Mouse (Mus musculus): ENCODE data around the gene Glyctk.

Glyctk gene

GRCm38 (mm10) chr9:106158037-106158491 lies at the start of gene Glyctk:
Gene Glyctk (minus strand): TSS chr9:106158138.
- in situ Hi-C loops (cut with MboI, MseI): no loop called here

- in situ Hi-C loops (cut with MboI, MseI): no loop called here
Observed at GRCm38 (mm10) chr9:106206515-106206914, 48.6 kb upstream of the Glyctk start.

DNA sequence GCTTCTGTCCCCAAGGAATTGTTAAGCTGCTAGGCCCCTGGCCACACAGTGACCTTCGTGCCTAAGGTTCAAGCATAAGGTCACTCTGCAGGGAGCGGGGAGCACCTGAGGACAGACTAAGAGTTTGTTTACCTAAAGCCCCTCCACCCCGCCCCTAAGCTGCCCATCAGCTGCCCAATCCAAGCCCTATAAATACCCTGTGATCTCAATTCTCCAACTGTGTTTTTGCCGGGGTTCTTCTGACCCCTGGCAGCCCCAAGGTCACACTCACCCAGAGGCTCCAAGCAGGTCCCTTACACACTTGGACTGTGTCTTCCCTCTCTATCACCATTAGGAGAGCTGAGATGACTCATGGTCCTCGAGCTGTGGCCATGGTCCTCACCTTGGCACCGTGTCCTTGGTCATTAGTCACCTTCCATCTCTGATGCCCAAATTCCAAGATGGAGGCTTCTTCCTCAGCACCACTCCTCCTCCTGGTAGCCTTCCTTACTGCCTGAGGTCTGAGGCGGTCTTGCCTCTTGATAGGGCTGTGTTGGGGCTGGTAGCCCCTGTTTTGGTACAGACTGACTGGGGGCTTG lies 47.9 kb upstream of the Glyctk start:
- in situ Hi-C loops (cut with MboI, MseI): no loop called here

DNA sequence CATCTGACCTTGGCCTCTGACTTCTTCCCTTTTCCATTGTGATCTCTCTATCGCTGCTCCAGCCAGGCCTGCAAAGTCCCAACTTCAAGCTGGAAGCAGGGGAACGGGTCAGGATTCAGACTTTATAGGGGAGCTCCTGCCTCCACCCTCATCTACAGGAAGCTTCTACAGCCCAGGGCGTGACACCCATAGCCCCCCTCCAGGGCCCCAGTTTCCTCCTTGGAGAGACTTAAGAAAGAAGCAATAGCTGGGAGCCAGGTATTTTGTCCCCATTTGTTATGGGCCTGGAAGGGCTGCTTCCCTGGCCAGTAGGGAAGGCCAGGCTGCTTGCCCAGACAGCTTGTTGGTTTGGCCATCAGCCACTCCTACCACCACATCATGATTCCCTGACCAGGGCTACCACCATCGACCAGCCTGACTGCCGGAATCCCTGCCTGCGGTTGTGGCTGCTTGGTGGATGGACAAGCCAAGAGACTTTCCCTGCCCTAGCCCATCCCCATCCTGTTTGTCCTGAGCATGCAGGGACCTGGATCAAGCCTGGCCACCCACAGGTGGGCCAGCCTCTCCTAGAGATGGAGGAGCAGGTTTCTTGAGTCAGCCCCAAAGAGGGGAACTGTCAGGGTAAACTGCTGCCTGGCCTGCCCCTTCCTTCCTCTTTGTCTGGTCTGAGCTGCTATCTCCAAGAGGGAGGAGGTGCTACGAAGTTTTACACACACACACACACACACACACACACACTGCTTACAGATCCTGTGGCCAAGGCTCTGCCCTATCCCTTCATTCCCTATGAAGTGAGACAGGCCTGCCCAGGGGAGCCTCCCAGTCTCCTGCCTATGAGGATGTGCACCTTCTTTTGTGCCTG lies 46.3 kb upstream of the Glyctk start:
- in situ Hi-C loops (cut with MboI, MseI): no loop called here

GRCm38 (mm10) chr9:106202819-106203636 lies 45.1 kb upstream of the Glyctk start, which contains the start of gene Twf2:
Gene Twf2 (plus strand): TSS chr9:106203108.
- in situ Hi-C loops (cut with MboI, MseI): no loop called here

- in situ Hi-C loops (cut with MboI, MseI): no loop called here
Observed at GRCm38 (mm10) chr9:106201895-106202294, 44.0 kb upstream of the Glyctk start.

GRCm38 (mm10) chr9:106199535-106200272 lies 41.8 kb upstream of the Glyctk start, which contains the start of gene Ppm1m:
Gene Ppm1m (minus strand): TSS chr9:106199746.
- in situ Hi-C loops (cut with MboI, MseI): loop anchor here (10.0 to 25.0 kb wide), 2 partner anchors 1105 to 1363 kb away; partner anchors contain the start of genes Hyal2, Rassf1 and Tusc2

DNA sequence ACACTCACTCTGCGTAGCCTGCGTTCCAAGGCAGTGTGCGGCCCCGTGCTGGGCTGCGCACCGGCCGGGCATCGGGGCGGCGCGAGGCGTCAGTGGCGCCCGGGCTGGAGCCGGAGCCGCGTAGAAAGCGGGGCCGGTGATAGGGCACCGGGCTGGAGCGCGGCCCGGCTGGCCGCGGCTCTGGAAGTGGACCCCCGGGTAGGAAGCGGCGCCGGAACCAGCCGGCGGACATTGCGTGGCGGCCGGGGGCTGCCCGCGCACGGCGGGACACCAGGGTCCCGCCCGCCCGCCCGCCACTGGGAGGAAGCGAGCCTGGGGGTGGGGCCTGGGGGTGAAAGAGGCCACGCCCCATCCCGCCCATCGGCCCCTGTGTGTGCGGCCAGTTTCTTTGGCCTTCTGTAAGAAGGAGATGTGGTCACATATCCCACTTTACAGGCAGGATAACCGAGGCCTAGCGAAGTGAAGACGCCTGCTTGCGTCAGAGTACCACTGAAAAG lies 41.1 kb upstream of the Glyctk start:
- in situ Hi-C loops (cut with MboI, MseI): loop anchor here (10.0 to 25.0 kb wide), 2 partner anchors 1106 to 1363 kb away; partner anchors contain the start of genes Hyal2, Rassf1 and Tusc2

DNA sequence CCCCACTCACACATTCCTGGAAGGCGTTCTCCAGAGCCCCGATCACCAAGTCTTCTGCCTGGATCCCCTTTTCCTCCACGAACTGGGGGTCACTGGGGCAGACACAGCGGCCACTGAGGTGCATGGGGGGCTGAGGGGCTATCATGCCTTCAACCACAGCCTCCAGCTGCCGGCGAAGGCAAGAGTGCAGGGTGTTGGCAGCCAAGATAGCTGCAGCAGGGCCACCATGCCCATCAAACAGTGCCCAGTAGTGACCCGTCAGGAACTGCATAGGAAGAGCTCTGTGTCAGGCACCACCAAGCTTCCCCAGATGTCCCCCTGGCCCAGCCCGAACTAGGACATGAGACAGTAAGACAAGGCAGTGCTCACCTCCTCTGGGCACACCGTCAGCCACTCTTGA lies 39.8 kb upstream of the Glyctk start:
- in situ Hi-C loops (cut with MboI, MseI): loop anchor here (10.0 to 25.0 kb wide), 2 partner anchors 1107 to 1365 kb away; partner anchors contain the start of genes Hyal2, Rassf1 and Tusc2

- in situ Hi-C loops (cut with MboI, MseI): loop anchor here (10.0 to 25.0 kb wide), 2 partner anchors 1108 to 1365 kb away; partner anchors contain the start of genes Hyal2, Rassf1 and Tusc2
Observed at GRCm38 (mm10) chr9:106197081-106197713, 39.3 kb upstream of the Glyctk start.

DNA sequence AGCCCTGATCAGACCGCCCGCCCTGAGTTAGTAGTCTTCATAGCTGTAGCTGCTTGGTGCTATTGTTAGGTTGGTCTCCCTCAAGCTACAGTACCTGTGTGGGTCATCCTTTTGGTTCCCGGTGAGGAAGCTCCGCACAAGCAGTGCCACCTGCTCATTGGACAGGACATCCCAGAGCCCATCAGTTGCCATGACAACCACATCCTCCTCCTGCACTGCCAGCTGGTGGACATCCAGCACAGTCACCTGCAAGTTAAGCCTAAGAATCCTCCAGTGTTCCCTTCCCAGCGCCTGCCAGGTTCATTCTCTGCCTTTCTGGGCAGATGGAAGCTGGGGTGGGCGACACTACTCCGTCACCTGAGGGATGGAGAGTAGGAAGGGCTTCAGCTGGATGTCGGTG lies 37.8 kb upstream of the Glyctk start:
- in situ Hi-C loops (cut with MboI, MseI): loop anchor here (10.0 to 25.0 kb wide), 2 partner anchors 1109 to 1367 kb away; partner anchors contain the start of genes Hyal2, Rassf1 and Tusc2

DNA sequence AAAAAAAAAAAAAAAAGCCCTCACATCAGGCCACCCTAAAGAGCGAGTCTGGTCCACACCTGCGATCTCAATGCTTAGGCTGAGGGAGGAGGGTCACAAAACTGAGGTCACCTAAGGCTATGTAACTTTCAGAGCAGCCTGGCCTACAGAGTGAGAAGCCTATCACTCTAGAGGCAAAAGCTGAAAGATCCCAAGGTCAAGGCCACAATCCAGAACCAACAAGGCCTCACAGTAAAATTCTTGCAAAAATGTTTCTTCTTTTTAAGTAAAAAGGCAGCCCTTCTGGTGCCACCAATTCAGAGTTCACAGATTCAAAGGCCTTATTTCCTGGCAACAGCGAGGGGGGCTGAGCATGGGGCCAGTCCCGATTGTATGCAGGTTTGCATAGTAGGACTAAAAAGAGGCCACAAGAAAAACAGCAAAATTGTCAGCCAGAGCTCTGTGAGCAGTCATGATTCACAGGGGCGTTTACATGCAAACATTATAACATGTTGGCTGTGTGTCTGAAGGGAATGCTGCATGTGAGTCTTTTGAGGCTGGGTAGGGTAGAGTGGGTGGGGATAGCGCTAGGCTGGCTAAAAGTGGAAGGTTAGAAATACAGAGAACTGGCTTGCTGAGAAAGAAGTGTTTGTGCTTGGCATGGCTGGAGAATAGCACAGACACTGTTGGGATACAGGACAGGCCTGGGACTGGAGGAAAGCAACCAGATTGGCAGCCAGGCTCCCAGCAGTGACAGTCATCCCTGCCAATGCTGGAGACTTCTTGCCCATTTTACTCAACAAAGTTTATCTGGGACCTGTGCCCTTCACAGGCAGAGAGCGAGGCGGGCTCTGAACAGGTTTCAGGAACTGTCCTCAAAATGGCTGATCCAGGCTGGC lies 36.2 kb upstream of the Glyctk start:
- in situ Hi-C loops (cut with MboI, MseI): loop anchor here (10.0 to 25.0 kb wide), 2 partner anchors 1111 to 1368 kb away; partner anchors contain the start of genes Hyal2, Rassf1 and Tusc2

- in situ Hi-C loops (cut with MboI, MseI): loop anchor here (10.0 to 25.0 kb wide), 2 partner anchors 1112 to 1369 kb away; partner anchors contain the start of genes Hyal2, Rassf1 and Tusc2
Observed at GRCm38 (mm10) chr9:106192998-106193397, 35.1 kb upstream of the Glyctk start.

DNA sequence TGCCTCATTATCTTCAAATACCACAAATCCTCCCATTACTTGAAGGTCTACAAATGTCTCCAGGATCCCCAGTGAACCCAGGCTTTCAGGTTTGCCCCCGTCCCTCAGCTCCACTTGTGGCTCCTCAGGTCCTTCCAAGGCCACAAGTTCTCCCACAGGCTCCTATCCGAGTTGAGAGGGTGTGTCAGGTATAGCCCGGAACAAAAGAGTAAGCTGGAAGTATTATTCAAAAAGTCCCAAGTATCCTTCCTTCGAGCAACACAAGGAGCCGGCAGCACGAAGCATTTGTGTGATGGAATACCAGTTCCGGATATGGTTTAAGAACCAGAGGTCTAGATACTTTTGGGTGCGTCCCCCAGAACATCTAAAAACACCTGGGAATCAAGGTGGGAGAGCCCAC lies 34.1 kb upstream of the Glyctk start:
- in situ Hi-C loops (cut with MboI, MseI): loop anchor here (10.0 to 25.0 kb wide), 2 partner anchors 1113 to 1370 kb away; partner anchors contain the start of genes Hyal2, Rassf1 and Tusc2

DNA sequence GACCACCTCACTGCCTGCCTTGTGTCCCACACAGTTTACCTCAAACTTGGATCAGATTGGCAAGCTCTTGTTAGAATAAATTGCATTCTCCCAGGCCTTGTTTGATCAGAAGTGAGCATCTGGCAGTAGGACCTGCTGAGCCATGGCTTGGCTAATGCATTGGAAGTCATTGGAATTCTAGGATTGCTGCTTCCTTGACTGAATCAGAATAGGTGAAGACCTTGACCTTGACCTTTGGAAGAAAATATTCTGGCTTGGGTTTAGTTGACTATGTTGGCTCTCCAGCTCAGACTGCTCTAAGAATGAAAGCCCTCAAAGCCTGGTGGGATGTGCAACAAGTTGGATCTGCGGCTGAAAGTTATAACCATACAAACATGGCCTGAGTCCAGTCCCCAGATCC lies 33.4 kb upstream of the Glyctk start:
- in situ Hi-C loops (cut with MboI, MseI): loop anchor here (10.0 to 25.0 kb wide), 2 partner anchors 1113 to 1371 kb away; partner anchors contain the start of genes Hyal2, Rassf1 and Tusc2

DNA sequence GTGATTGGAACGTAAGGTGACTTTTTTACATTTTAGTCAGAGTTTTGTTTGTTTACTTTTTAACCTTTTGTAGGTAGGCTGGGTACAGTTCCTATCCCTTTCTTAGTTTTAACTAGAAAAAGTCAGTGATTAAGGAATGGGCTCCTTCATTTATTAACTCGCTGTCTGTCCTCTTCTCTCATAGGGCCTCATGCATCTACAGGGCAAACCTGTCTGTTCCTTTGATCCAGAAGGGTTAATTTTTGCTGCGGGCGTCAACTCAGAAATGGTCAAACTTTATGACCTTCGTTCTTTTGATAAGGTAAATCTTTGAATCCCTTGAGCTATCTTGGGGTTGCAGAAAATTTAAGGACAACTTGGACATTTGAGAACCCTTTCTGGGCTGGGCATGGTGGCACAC lies 26.1 kb upstream of the Glyctk start:
- in situ Hi-C loops (cut with MboI, MseI): loop anchor here (25.0 kb wide), 1 partner anchor 1378 kb away; the partner anchor contains the start of genes Hyal2, Rassf1 and Tusc2

- in situ Hi-C loops (cut with MboI, MseI): loop anchor here (25.0 kb wide), 1 partner anchor 1380 kb away; the partner anchor contains the start of genes Hyal2, Rassf1 and Tusc2
Observed at GRCm38 (mm10) chr9:106182146-106182545, 24.2 kb upstream of the Glyctk start.

DNA sequence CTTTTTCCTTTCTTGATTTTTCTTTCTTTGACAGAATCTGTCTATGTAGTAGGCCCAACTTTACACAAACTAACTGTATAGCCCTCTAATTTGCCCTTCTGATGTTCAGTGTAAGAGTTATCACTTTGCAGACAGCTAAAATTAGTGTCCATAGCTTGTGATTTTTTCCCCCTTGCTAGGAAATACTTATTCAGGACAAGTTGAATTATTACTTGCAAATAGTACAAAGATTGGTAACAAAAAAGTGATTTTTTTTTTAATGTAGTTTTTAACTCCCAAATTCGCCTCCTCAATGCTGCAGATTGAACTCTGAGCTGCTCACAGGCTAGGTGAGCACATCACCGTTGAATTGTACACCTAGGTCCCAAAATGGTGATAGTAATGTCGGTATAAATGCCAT lies 22.0 kb upstream of the Glyctk start:
- in situ Hi-C loops (cut with MboI, MseI): loop anchor here (25.0 kb wide), 1 partner anchor 1382 kb away; the partner anchor contains the start of genes Hyal2, Rassf1 and Tusc2
